Mouse (Mus musculus) lung, embryonic 14.5 days (tissue): ENCODE data around the gene Slc44a5. TPM values are rescaled to one million over a fixed set of nuclear protein-coding genes. Genes with fewer than 3 reads are reported as not detected.

ENCODE experiments used
- ATAC-seq: fragments of 200-750 bp; cut with Nextera tagmentation; 2 replicates; pipeline ENCODE4 v1.8.0; 2017; ENCODE audit warnings: mild to moderate bottlenecking, moderate TSS enrichment, moderate library complexity; ENCODE audit not compliant: insufficient read depth
- DNase-seq: peaks from one replicate; pipeline ENCODE4 v3.0.0-alpha.2; 2015
- H3K27ac ChIP-seq: fragments of 300-500 bp; sonication (generic); 2 replicates; pipeline ENCODE4 v1.5.1; 2014; ENCODE audit warnings: low read depth, mild to moderate bottlenecking, moderate library complexity
- H3K27me3 ChIP-seq: fragments of 300-500 bp; sonication (generic); 2 replicates; pipeline ENCODE4 v1.6.1; 2014; ENCODE audit warnings: low read length, control low read depth; ENCODE audit not compliant: insufficient read depth
- H3K36me3 ChIP-seq: fragments of 300-500 bp; sonication (generic); 2 replicates; pipeline ENCODE4 v1.6.1; 2014; ENCODE audit warnings: control low read depth; ENCODE audit not compliant: insufficient read depth
- H3K4me1 ChIP-seq: fragments of 300-500 bp; sonication (generic); 2 replicates; pipeline ENCODE4 v1.6.1; 2014; ENCODE audit warnings: antibody characterized with exemption, control low read depth; ENCODE audit not compliant: insufficient read depth
- H3K4me2 ChIP-seq: fragments of 300-500 bp; sonication (generic); 2 replicates; pipeline ENCODE4 v1.6.1; 2014; ENCODE audit warnings: mild to moderate bottlenecking
- H3K4me3 ChIP-seq: fragments of 300-500 bp; sonication (generic); 2 replicates; pipeline ENCODE4 v1.5.1; 2014; ENCODE audit warnings: low read depth, low read length
- H3K9ac ChIP-seq: fragments of 300-500 bp; sonication (generic); 2 replicates; pipeline ENCODE4 v1.6.1; 2014
- H3K9me3 ChIP-seq: fragments of 300-500 bp; sonication (generic); 2 replicates; pipeline ENCODE4 v1.6.1; 2016; ENCODE audit warnings: low read depth, low read length, control low read depth
- CTCF ChIP-seq: IDR thresholded peaks from 2 replicates; pipeline ENCODE4 v1.5.1; 2016; ENCODE audit warnings: antibody characterized with exemption, low read depth
- WGBS: fragments of 180-500 bp; shearing (Covaris S2); extraction: QIAGEN DNeasy Blood & Tissue Kit; methylation state at CpG from one replicate; pipeline ENCODE4 v1.1.7; 2014; 5-methylcytosine and 5-hydroxymethylcytosine counted together
- polyA plus RNA-seq: library from polyadenylated mRNA; unstranded; fragments of >200 nt; fragmentation: Nextera tagmentation; extraction: Ambion mirVana; gene quantifications from 2 replicates; pipeline ENCODE4 v1.2.1, GENCODE M21; 2014

The Slc44a5 gene
- 0.29 and 0.53 TPM in 2 replicates for polyA plus RNA-seq

GRCm38 (mm10) chr3:153973171-153973948 lies at the start of gene Slc44a5:
TSS of gene Slc44a5 (plus strand) at chr3:153973436.
- Histone ChIP-seq H3K27me3 (peaks cover 30% of the 10 kb centered on the region), H3K9ac (peak within 1 kb of the TSS; percentile 50), H3K4me1 (no peaks in the 10 kb centered on the region), H3K9me3 (no peaks in the 10 kb centered on the region), H3K4me3 (peak within 1 kb of the TSS; percentile 53), H3K27ac (no peak within 1 kb of the TSS), H3K36me3 (no peaks in the 10 kb centered on the region), H3K4me2 (peak within 1 kb of the TSS; percentile 95)
- no peak for TF ChIP-seq CTCF
- under 1% methylated on average over 66 of the region's 66 CpGs for whole genome bisulfite sequencing
- peak; percentile 59 for DNase-seq
- peak; percentile 74 for ATAC-seq

- Histone ChIP-seq H3K4me3 (no peak overlapping the region), H3K9ac (no peak overlapping the region), H3K9me3 (no peaks in the 10 kb centered on the region), H3K4me1 (no peaks in the 10 kb centered on the region), H3K27me3 (no peaks in the 10 kb centered on the region), H3K4me2 (no peak overlapping the region), H3K27ac (no peak overlapping the region), H3K36me3 (peaks cover 38% of the 10 kb centered on the region)
- WGBS: 89% methylated on average over 7 of the region's 7 CpGs
- no peak for TF ChIP-seq CTCF
- ATAC-seq (no peak), DNase-seq (no peak)
These were observed 46.9 kb upstream of the Slc44a5 start for GRCm38 (mm10) chr3:153926333-153926732.

GRCm38 (mm10) chr3:153929526-153929925 lies 43.7 kb upstream of the Slc44a5 start:
- Histone ChIP-seq H3K9ac (no peak overlapping the region), H3K4me1 (no peaks in the 10 kb centered on the region), H3K4me3 (no peak overlapping the region), H3K4me2 (no peak overlapping the region), H3K9me3 (no peaks in the 10 kb centered on the region), H3K36me3 (peaks cover 52% of the 10 kb centered on the region), H3K27ac (no peak overlapping the region), H3K27me3 (no peaks in the 10 kb centered on the region)
- TF ChIP-seq CTCF: no peak
- no peak for DNase-seq
- no peak for ATAC-seq
- WGBS: 83% methylated on average over 11 of the region's 11 CpGs

DNA sequence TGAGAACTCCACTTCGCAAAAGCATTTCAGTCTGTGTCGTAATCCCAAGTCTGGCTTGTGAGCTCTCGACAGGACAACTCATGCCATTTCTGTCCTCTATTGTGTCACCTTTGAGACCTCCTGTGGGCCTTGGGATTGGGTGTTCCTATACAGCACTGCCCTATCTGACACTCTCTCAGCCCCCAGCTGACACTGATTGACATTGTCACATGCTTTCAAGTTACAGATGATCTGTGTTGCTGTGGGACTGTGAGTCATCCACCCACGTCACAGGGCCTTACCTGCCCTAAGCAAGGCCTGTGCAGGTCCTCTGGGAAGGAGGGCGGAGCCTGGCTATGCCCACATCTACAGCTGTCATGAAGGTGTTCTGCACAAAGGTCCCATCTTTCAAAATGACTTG lies 40.8 kb upstream of the Slc44a5 start:
- 91% methylated on average over 5 of the region's 5 CpGs for WGBS
- Histone ChIP-seq H3K9ac (no peak overlapping the region), H3K27ac (no peak overlapping the region), H3K4me1 (no peaks in the 10 kb centered on the region), H3K9me3 (no peaks in the 10 kb centered on the region), H3K36me3 (peaks cover 60% of the 10 kb centered on the region), H3K4me3 (no peak overlapping the region), H3K4me2 (no peak overlapping the region), H3K27me3 (no peaks in the 10 kb centered on the region)
- no peak for TF ChIP-seq CTCF
- ATAC-seq (no peak), DNase-seq (no peak)

GRCm38 (mm10) chr3:153935878-153936277 lies 37.4 kb upstream of the Slc44a5 start:
- no peak for ATAC-seq
- Histone ChIP-seq H3K4me2 (no peak overlapping the region), H3K4me3 (no peak overlapping the region), H3K27ac (no peak overlapping the region; the same call in 1 of the 2 replicates), H3K9me3 (no peaks in the 10 kb centered on the region), H3K4me1 (no peaks in the 10 kb centered on the region), H3K27me3 (no peaks in the 10 kb centered on the region), H3K36me3 (peaks cover 62% of the 10 kb centered on the region), H3K9ac (no peak overlapping the region)
- WGBS: 85% methylated on average over 9 of the region's 9 CpGs
- no peak for DNase-seq
- no peak for TF ChIP-seq CTCF

GRCm38 (mm10) chr3:153937116-153937810 lies 36.0 kb upstream of the Slc44a5 start:
- Histone ChIP-seq H3K4me3 (no peak overlapping the region), H3K9me3 (no peaks in the 10 kb centered on the region), H3K9ac (no peak overlapping the region), H3K36me3 (peaks cover 55% of the 10 kb centered on the region), H3K27me3 (no peaks in the 10 kb centered on the region), H3K4me1 (no peaks in the 10 kb centered on the region), H3K27ac (no peak overlapping the region), H3K4me2 (no peak overlapping the region)
- DNase-seq: no peak
- WGBS: 93% methylated on average over 17 of the region's 17 CpGs
- no peak for TF ChIP-seq CTCF
- ATAC-seq: no peak

DNA sequence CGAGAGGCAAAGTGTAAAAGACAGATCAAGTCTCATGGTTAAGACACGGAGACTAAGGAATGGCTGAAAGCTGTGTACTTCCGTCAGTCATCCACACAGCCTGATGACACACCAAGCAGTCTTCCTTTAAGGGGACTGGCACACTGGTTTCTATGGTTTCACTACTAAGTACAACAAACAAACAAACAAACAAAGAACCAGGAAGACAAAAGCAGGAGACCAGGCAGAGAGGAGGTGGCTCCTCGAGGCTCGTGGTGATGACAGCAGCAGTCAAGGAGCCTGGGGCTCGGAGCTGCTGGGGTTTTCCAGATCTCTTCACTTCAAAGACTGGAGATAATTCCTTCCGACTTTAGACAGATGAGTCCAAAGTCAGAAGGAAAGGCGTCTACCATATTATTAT lies 33.2 kb upstream of the Slc44a5 start:
- H3K27ac ChIP-seq: no peak overlapping the region
- no peak for DNase-seq
- peaks cover 35% of the 10 kb centered on the region for H3K36me3 ChIP-seq
- no peak overlapping the region for H3K9ac ChIP-seq
- peaks cover 5% of the 10 kb centered on the region; the same call in 1 of the 2 replicates for H3K4me1 ChIP-seq
- no peak overlapping the region for H3K4me3 ChIP-seq
- TF ChIP-seq CTCF: no peak
- H3K4me2 ChIP-seq: no peak overlapping the region
- WGBS: 85% methylated on average over 8 of the region's 8 CpGs
- no peak for ATAC-seq
- no peaks in the 10 kb centered on the region for H3K9me3 ChIP-seq
- no peaks in the 10 kb centered on the region for H3K27me3 ChIP-seq
